Mouse (Mus musculus): ENCODE data around the gene Olfr645.

- TF ChIP-seq FLI1 (IDR thresholded peaks at IDR 0.05; ENCODE audit: low read length) (no peak), GATA1 (IDR thresholded peaks at IDR 0.05; ENCODE audit: borderline replicate concordance, low read length) (no peak)
Observed at GRCm38 (mm10) chr7:104071769-104072168, 13.5 kb downstream of the Olfr645 start, which contains the start of gene Olfr644.

All from megakaryocyte, embryonic 14.5 days (primary cell).